Mouse (Mus musculus): Measurements from ENCODE around the gene Ubald2. TPM values are rescaled to one million over a fixed set of nuclear protein-coding genes. Genes with fewer than 3 reads are reported as not detected.

Ubald2 gene
- total and polyA plus RNA-seq, 2 experiments from 2014 or later: 40.9 to 85.9 TPM

GRCm38 (mm10) chr11:116418841-116419462 lies 14.9 kb upstream of the Ubald2 start:
- no peak for ATAC-seq (ENCODE audit: low FRiP score)
- H3K27ac ChIP-seq (ENCODE audit: low read depth, low read length): no peak overlapping the region
- no peak for TF ChIP-seq CTCF (IDR thresholded peaks at IDR 0.05)
- H3K9me3 ChIP-seq (ENCODE audit: low read length): no peaks in the 10 kb centered on the region
- no peak overlapping the region for H3K4me3 ChIP-seq (ENCODE audit: low read depth, low read length)
- no peaks in the 10 kb centered on the region for H3K27me3 ChIP-seq (ENCODE audit: insufficient read depth, low read length)
- no peaks in the 10 kb centered on the region for H3K36me3 ChIP-seq (ENCODE audit: insufficient read depth, low read length)
- H3K4me2 ChIP-seq (ENCODE audit: low read depth, low read length, poor library complexity, severe bottlenecking): no peak overlapping the region
- DNase-seq (ENCODE audit: low spot score): no peak
- WGBS: 83% methylated on average over 6 of the region's 6 CpGs
- no peaks in the 10 kb centered on the region for H3K4me1 ChIP-seq (ENCODE audit: insufficient read depth, low read length)
- H3K9ac ChIP-seq (replicated peaks; ENCODE audit: low read length, poor library complexity, severe bottlenecking): no peak overlapping the region

GRCm38 (mm10) chr11:116421102-116421501 lies 12.8 kb upstream of the Ubald2 start:
- H3K4me2 ChIP-seq (ENCODE audit: low read depth, low read length, poor library complexity, severe bottlenecking): no peak overlapping the region
- DNase-seq (ENCODE audit: low spot score): no peak
- H3K9me3 ChIP-seq (ENCODE audit: low read length): no peaks in the 10 kb centered on the region
- WGBS: 67% methylated on average over 6 of the region's 6 CpGs
- H3K27me3 ChIP-seq (ENCODE audit: insufficient read depth, low read length): no peaks in the 10 kb centered on the region
- H3K4me3 ChIP-seq (ENCODE audit: low read depth, low read length): no peak overlapping the region
- no peak for TF ChIP-seq CTCF (IDR thresholded peaks at IDR 0.05)
- H3K27ac ChIP-seq (ENCODE audit: low read depth, low read length): no peak overlapping the region
- no peaks in the 10 kb centered on the region for H3K4me1 ChIP-seq (ENCODE audit: insufficient read depth, low read length)
- H3K36me3 ChIP-seq (ENCODE audit: insufficient read depth, low read length): no peaks in the 10 kb centered on the region
- H3K9ac ChIP-seq (replicated peaks; ENCODE audit: low read length, poor library complexity, severe bottlenecking): no peak overlapping the region
- no peak for ATAC-seq (ENCODE audit: low FRiP score)

GRCm38 (mm10) chr11:116422562-116422961 lies 11.3 kb upstream of the Ubald2 start:
- DNase-seq (ENCODE audit: low spot score) (no peak), ATAC-seq (ENCODE audit: low FRiP score) (no peak)
- Histone ChIP-seq H3K4me2 (ENCODE audit: low read depth, low read length, poor library complexity, severe bottlenecking) (no peak overlapping the region), H3K4me3 (ENCODE audit: low read depth, low read length) (no peak overlapping the region), H3K36me3 (ENCODE audit: insufficient read depth, low read length) (no peaks in the 10 kb centered on the region), H3K27me3 (ENCODE audit: insufficient read depth, low read length) (no peaks in the 10 kb centered on the region), H3K9ac (replicated peaks; ENCODE audit: low read length, poor library complexity, severe bottlenecking) (no peak overlapping the region), H3K9me3 (ENCODE audit: low read length) (no peaks in the 10 kb centered on the region), H3K4me1 (ENCODE audit: insufficient read depth, low read length) (no peaks in the 10 kb centered on the region), H3K27ac (ENCODE audit: low read depth, low read length) (no peak overlapping the region)
- WGBS: 83% methylated on average over 2 of the region's 2 CpGs
- TF ChIP-seq CTCF (IDR thresholded peaks at IDR 0.05): no peak

GRCm38 (mm10) chr11:116423214-116423613 lies 10.7 kb upstream of the Ubald2 start:
- WGBS: 90% methylated on average over 6 of the region's 6 CpGs
- no peak overlapping the region for H3K27ac ChIP-seq (ENCODE audit: low read depth, low read length)
- DNase-seq (ENCODE audit: low spot score) (no peak), ATAC-seq (ENCODE audit: low FRiP score) (no peak)
- no peak overlapping the region for H3K9ac ChIP-seq (replicated peaks; ENCODE audit: low read length, poor library complexity, severe bottlenecking)
- H3K9me3 ChIP-seq (ENCODE audit: low read length): no peaks in the 10 kb centered on the region
- no peak overlapping the region for H3K4me2 ChIP-seq (ENCODE audit: low read depth, low read length, poor library complexity, severe bottlenecking)
- H3K27me3 ChIP-seq (ENCODE audit: insufficient read depth, low read length): no peaks in the 10 kb centered on the region
- no peak overlapping the region for H3K4me3 ChIP-seq (ENCODE audit: low read depth, low read length)
- no peak for TF ChIP-seq CTCF (IDR thresholded peaks at IDR 0.05)
- no peaks in the 10 kb centered on the region for H3K4me1 ChIP-seq (ENCODE audit: insufficient read depth, low read length)
- H3K36me3 ChIP-seq (ENCODE audit: insufficient read depth, low read length): no peaks in the 10 kb centered on the region

- 86% methylated on average over 10 of the region's 10 CpGs for WGBS
- DNase-seq (ENCODE audit: low spot score) (no peak), ATAC-seq (ENCODE audit: low FRiP score) (no peak)
- H3K4me1 ChIP-seq (ENCODE audit: insufficient read depth, low read length): no peaks in the 10 kb centered on the region
- H3K9me3 ChIP-seq (ENCODE audit: low read length): no peaks in the 10 kb centered on the region
- H3K4me2 ChIP-seq (ENCODE audit: low read depth, low read length, poor library complexity, severe bottlenecking): no peak overlapping the region
- H3K4me3 ChIP-seq (ENCODE audit: low read depth, low read length): no peak overlapping the region
- H3K27me3 ChIP-seq (ENCODE audit: insufficient read depth, low read length): no peaks in the 10 kb centered on the region
- no peaks in the 10 kb centered on the region for H3K36me3 ChIP-seq (ENCODE audit: insufficient read depth, low read length)
- no peak overlapping the region for H3K9ac ChIP-seq (replicated peaks; ENCODE audit: low read length, poor library complexity, severe bottlenecking)
- H3K27ac ChIP-seq (ENCODE audit: low read depth, low read length): no peak overlapping the region
- TF ChIP-seq CTCF (IDR thresholded peaks at IDR 0.05): no peak
Measured at GRCm38 (mm10) chr11:116423782-116424620, 9.9 kb upstream of the Ubald2 start.
